Mouse (Mus musculus) lung, embryonic 14.5 days (tissue): ENCODE data around the gene Tomm5. TPM values are rescaled to one million over a fixed set of nuclear protein-coding genes. Genes with fewer than 3 reads are reported as not detected.
A peak's percentile ranks its signal among the peaks of the same experiment; 100 is the strongest.

Source experiments
- ATAC-seq: fragments of 200-750 bp; cut with Nextera tagmentation; 2 replicates; pipeline ENCODE4 v1.8.0; 2017; ENCODE audit warnings: mild to moderate bottlenecking, moderate TSS enrichment, moderate library complexity; ENCODE audit not compliant: insufficient read depth
- DNase-seq: peaks from one replicate; pipeline ENCODE4 v3.0.0-alpha.2; 2015
- H3K27ac ChIP-seq: fragments of 300-500 bp; sonication (generic); 2 replicates; pipeline ENCODE4 v1.5.1; 2014; ENCODE audit warnings: low read depth, mild to moderate bottlenecking, moderate library complexity
- H3K27me3 ChIP-seq: fragments of 300-500 bp; sonication (generic); 2 replicates; pipeline ENCODE4 v1.6.1; 2014; ENCODE audit warnings: low read length, control low read depth; ENCODE audit not compliant: insufficient read depth
- H3K36me3 ChIP-seq: fragments of 300-500 bp; sonication (generic); 2 replicates; pipeline ENCODE4 v1.6.1; 2014; ENCODE audit warnings: control low read depth; ENCODE audit not compliant: insufficient read depth
- H3K4me1 ChIP-seq: fragments of 300-500 bp; sonication (generic); 2 replicates; pipeline ENCODE4 v1.6.1; 2014; ENCODE audit warnings: antibody characterized with exemption, control low read depth; ENCODE audit not compliant: insufficient read depth
- H3K4me2 ChIP-seq: fragments of 300-500 bp; sonication (generic); 2 replicates; pipeline ENCODE4 v1.6.1; 2014; ENCODE audit warnings: mild to moderate bottlenecking
- H3K4me3 ChIP-seq: fragments of 300-500 bp; sonication (generic); 2 replicates; pipeline ENCODE4 v1.5.1; 2014; ENCODE audit warnings: low read depth, low read length
- H3K9ac ChIP-seq: fragments of 300-500 bp; sonication (generic); 2 replicates; pipeline ENCODE4 v1.6.1; 2014
- H3K9me3 ChIP-seq: fragments of 300-500 bp; sonication (generic); 2 replicates; pipeline ENCODE4 v1.6.1; 2016; ENCODE audit warnings: low read depth, low read length, control low read depth
- CTCF ChIP-seq: IDR thresholded peaks from 2 replicates; pipeline ENCODE4 v1.5.1; 2016; ENCODE audit warnings: antibody characterized with exemption, low read depth
- WGBS: fragments of 180-500 bp; shearing (Covaris S2); extraction: QIAGEN DNeasy Blood & Tissue Kit; methylation state at CpG from one replicate; pipeline ENCODE4 v1.1.7; 2014; 5-methylcytosine and 5-hydroxymethylcytosine counted together
- polyA plus RNA-seq: library from polyadenylated mRNA; unstranded; fragments of >200 nt; fragmentation: Nextera tagmentation; extraction: Ambion mirVana; gene quantifications from 2 replicates; pipeline ENCODE4 v1.2.1, GENCODE M21; 2014

Gene Tomm5
- polyA plus RNA-seq = 213 and 216 TPM in 2 replicates

DNA sequence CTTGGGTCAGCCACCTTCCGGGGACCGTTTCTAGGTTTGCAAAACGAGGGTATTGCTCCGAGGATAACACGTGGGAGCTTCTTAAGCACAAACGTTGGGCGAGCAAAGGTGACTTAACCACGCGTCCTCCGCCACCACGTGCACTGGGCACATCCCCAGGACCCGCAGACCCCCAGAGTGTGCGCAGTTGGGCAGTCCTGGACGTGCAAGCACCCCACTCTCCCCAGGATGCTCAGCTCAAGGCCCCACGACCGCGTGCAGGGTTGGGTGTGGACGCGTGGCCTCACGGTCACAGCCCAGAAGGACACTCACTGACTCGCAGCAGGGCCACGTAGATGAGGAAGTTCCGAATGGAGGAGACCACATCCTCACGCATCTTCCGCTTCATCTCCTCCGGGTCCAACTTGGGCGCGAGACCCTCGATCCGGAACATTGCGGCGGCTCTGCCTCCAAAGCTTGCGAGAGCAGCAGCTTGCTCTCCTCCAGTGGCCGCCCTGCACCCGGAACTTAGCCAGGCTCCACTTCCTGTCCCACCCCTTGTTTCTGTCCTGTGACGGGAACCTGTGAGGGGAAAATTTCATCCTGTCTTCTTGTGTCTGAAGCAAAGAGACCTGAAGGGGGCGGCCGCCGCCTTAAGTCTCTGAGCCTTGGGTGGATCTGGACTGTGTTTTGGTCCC lies at the start of gene Tomm5:
Gene Tomm5 (minus strand): TSS at position 514 of the 677 bp plus-strand sequence.
- Histone ChIP-seq H3K36me3 (peaks cover 19% of the 10 kb centered on the region), H3K4me2 (peak within 1 kb of the TSS; percentile 87), H3K4me1 (0 out of 2 replicates have a peak, but pooled peaks cover 3% of the 10 kb centered on the region), H3K4me3 (peak within 1 kb of the TSS; percentile 94), H3K9ac (peak within 1 kb of the TSS; percentile 96), H3K27ac (peak within 1 kb of the TSS; percentile 14; the same call in 1 of the 2 replicates), H3K9me3 (no peaks in the 10 kb centered on the region), H3K27me3 (no peaks in the 10 kb centered on the region)
- DNase-seq (peak; percentile 96), ATAC-seq (peak; percentile 98)
- under 1% methylated on average over 39 of the region's 39 CpGs for WGBS
- peak; percentile 76 for TF ChIP-seq CTCF

DNA sequence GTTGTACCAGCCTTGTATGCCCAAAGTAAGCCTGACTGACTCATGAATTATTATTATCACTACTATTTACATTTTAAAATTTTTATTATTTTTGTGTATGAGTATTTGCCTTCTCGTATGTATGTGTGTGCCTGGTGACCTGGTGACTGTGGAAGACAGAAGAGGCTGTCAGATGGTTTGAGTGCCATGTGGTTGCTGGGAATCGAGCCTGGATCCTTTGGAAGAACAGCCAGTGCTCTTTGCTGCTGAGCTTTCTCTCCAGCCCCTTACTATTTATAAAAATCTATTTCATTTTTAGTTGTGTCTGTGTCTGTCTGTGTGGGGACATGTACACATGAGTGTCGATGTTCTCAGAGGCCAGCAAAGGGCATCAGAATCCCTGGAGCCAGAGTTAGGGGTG lies 48.5 kb upstream of the Tomm5 start:
- WGBS = 70% methylated on average over 3 of the region's 3 CpGs
- TF ChIP-seq CTCF = no peak

GRCm38 (mm10) chr4:45143005-45143404 lies 35.1 kb upstream of the Tomm5 start:
- 38% methylated on average over 8 of the region's 8 CpGs for WGBS
- Histone ChIP-seq H3K4me3 (no peak overlapping the region), H3K27ac (no peak overlapping the region), H3K4me2 (no peak overlapping the region), H3K9ac (no peak overlapping the region), H3K9me3 (no peaks in the 10 kb centered on the region), H3K27me3 (peaks cover 3% of the 10 kb centered on the region; the same call in 1 of the 2 replicates), H3K4me1 (no peaks in the 10 kb centered on the region), H3K36me3 (no peaks in the 10 kb centered on the region)
- TF ChIP-seq CTCF = no peak
- DNase-seq (no peak), ATAC-seq (no peak)

More for the DNA sequence above, 48.5 kb upstream of the Tomm5 start:
- Histone ChIP-seq H3K9ac (no peak overlapping the region), H3K9me3 (no peaks in the 10 kb centered on the region), H3K4me2 (no peak overlapping the region), H3K4me1 (no peaks in the 10 kb centered on the region), H3K27ac (no peak overlapping the region), H3K4me3 (no peak overlapping the region), H3K36me3 (no peaks in the 10 kb centered on the region), H3K27me3 (no peaks in the 10 kb centered on the region)
- ATAC-seq (no peak), DNase-seq (no peak)

GRCm38 (mm10) chr4:45142411-45142810 lies 34.5 kb upstream of the Tomm5 start:
- no peaks in the 10 kb centered on the region for H3K36me3 ChIP-seq
- H3K27me3 ChIP-seq = peaks cover 3% of the 10 kb centered on the region; the same call in 1 of the 2 replicates
- no peaks in the 10 kb centered on the region for H3K9me3 ChIP-seq
- H3K9ac ChIP-seq = no peak overlapping the region
- H3K4me3 ChIP-seq = no peak overlapping the region
- ATAC-seq (no peak), DNase-seq (no peak)
- WGBS = 33% methylated on average over 11 of the region's 11 CpGs
- no peaks in the 10 kb centered on the region for H3K4me1 ChIP-seq
- H3K27ac ChIP-seq = no peak overlapping the region
- no peak overlapping the region for H3K4me2 ChIP-seq
- TF ChIP-seq CTCF = no peak

DNA sequence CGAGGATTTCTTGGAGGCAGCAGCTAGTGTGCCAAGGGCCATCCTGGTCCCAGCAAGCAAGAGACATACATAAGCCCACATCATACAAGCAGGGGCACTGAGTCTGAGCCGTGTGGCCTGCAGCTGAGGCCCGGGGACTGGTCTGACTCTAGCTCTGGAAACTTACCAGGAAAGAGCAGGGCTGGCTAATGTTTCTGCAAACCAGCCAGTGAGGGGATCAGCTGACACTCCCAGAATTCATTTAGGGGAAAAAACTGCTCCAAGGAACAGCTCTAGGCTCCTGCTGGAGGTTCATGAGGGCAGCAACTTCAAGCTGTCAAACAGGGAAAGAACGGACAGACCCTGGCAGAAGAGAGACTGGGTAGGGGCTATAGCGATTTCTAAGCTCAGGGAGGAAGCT lies 33.9 kb upstream of the Tomm5 start:
- H3K4me1 ChIP-seq = no peaks in the 10 kb centered on the region
- ATAC-seq (no peak), DNase-seq (no peak)
- H3K4me3 ChIP-seq = no peak overlapping the region
- no peaks in the 10 kb centered on the region for H3K36me3 ChIP-seq
- H3K9me3 ChIP-seq = no peaks in the 10 kb centered on the region
- no peak for TF ChIP-seq CTCF
- H3K27me3 ChIP-seq = peaks cover 3% of the 10 kb centered on the region; the same call in 1 of the 2 replicates
- WGBS = 54% methylated on average over 5 of the region's 5 CpGs
- no peak overlapping the region for H3K4me2 ChIP-seq
- no peak overlapping the region for H3K27ac ChIP-seq
- H3K9ac ChIP-seq = no peak overlapping the region

DNA sequence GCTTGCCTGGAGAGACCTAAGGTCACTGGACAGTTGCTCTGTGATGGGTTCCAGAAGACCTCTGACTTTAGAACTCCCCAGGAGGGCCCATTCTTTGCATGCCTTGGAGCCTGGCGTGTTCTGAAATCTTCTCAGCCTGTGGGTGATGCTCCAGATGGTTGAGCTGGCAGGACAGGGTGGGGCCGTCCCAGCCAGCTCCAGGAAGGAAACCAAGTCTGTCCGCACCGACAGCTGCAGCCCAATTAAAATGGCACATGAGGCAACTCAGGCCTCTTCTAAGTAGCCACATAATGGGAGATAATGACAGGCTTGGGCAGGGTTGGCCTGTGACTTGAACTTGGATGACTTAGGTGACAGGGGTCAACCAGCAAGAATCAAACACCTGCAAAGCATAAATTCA lies 29.7 kb upstream of the Tomm5 start:
- H3K4me3 ChIP-seq = no peak overlapping the region

DNA sequence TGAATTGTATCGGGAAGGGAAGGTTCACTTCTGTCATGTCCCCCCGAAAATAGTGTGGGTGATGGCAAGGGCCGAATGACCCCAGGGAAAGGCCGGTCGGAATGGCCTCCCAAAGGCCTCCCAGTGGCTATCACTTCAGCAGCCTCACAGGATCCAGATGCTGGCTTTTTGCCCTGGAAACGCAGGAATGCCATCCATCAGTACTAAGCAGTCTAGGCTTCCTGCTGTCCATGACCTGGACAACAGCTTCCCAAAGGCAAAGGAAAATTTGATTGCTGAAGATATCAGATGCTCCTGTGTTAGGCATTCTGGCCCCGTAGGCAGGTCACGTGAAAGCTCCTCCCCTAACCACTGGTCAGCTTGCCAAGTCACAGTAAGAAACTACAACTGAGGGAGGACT lies 26.6 kb upstream of the Tomm5 start:
- Histone ChIP-seq H3K27me3 (no peaks in the 10 kb centered on the region), H3K9me3 (no peaks in the 10 kb centered on the region), H3K36me3 (no peaks in the 10 kb centered on the region), H3K4me2 (no peak overlapping the region), H3K4me3 (no peak overlapping the region), H3K27ac (no peak overlapping the region), H3K4me1 (no peaks in the 10 kb centered on the region), H3K9ac (no peak overlapping the region)
- no peak for ATAC-seq
- WGBS = 57% methylated on average over 8 of the region's 8 CpGs
- DNase-seq = peak; percentile 40
- no peak for TF ChIP-seq CTCF

More for the DNA sequence above, 29.7 kb upstream of the Tomm5 start:
- DNase-seq (no peak), ATAC-seq (no peak)
- no peaks in the 10 kb centered on the region for H3K9me3 ChIP-seq
- no peaks in the 10 kb centered on the region for H3K27me3 ChIP-seq
- H3K36me3 ChIP-seq = no peaks in the 10 kb centered on the region
- H3K27ac ChIP-seq = no peak overlapping the region
- no peaks in the 10 kb centered on the region for H3K4me1 ChIP-seq
- no peak for TF ChIP-seq CTCF
- WGBS = 48% methylated on average over 4 of the region's 4 CpGs
- H3K4me2 ChIP-seq = no peak overlapping the region
- H3K9ac ChIP-seq = no peak overlapping the region
